Mouse (Mus musculus) left cerebral cortex, postnatal 14 days (tissue): ENCODE results near the gene Gltpd2. TPM values are rescaled to one million over a fixed set of nuclear protein-coding genes. Genes with fewer than 3 reads are reported as not detected.

Experiments
- DNase-seq, 2 experiments: peaks; one replicate each; pipeline ENCODE4 v3.0.0; 2021 to 2022; ENCODE audit warnings: low spot score in 2 of 2, mixed read lengths in 1 of 2
- intact Hi-C: fragments of 180-260 bp; cut with DNase I; formaldehyde crosslinking; loops from one replicate; pipeline ENCODE4 v1.15.1; 2025
- total RNA-seq, 2 experiments: library from RNA; stranded (reverse); gene quantifications; 2 replicates each; pipeline ENCODE4 v1.2.3; 2021

The Gltpd2 gene
- total RNA-seq, 2 experiments from 2014 or later, result not detected

DNA sequence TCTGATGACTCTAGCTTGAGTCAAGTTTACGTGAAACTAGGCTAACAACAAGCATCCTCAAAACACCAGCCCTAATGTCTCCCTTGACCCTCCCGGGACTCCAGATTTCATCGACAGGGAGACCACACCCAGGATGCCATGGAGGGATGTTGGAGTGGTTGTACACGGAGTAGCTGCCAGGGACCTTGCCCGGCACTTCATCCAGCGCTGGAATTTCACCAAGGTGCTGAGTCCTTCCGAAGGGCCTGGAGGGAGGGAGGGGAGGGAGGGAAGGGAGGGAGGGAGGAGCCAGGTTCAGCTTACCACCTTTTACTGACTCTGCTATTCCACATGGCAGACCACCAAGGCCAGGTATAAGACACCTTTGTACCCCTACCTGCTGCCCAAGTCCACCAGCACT lies 34.9 kb downstream of the Gltpd2 start:
- intact Hi-C loops, result no loop called here
- DNase-seq, result no peak

DNA sequence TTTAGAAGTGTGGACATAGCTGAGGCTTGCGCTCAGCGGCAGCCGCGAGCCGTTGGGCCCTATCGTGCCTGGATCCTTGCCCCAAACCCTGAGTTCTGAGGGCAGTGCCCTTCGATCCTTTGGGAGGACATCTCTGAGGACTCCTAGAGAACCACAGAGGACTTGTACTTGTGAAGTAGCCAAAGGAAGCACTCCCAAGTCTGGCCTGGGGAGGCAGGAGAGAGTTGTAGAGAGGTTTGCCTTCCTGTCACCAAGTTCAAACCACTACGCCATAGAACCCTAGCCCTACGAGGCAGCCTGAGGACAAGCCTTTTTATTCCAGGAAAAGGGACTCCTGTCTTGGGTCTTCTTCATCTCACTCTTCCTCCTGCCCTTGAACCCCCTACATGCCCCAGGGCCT lies 38.5 kb downstream of the Gltpd2 start:
- DNase-seq, result no peak
- intact Hi-C loops, result no loop called here

DNA sequence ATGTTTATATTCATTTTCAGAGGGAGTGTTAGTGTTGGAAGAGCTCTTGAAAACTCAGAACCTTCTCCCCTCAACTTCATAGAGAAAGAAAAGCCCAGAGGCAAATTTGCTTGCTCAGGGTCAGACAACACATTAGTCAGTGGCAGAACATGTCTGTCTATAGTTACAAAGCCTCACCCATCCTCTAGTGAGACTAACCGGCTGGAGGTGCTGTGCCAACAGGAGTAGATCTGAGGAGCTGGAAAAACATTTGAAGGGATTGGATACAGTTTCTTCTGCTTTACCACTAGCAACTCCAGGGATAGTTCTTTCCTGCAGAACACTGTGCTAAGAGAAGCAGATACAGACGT lies 42.9 kb downstream of the Gltpd2 start:
- DNase-seq, result no peak

DNA sequence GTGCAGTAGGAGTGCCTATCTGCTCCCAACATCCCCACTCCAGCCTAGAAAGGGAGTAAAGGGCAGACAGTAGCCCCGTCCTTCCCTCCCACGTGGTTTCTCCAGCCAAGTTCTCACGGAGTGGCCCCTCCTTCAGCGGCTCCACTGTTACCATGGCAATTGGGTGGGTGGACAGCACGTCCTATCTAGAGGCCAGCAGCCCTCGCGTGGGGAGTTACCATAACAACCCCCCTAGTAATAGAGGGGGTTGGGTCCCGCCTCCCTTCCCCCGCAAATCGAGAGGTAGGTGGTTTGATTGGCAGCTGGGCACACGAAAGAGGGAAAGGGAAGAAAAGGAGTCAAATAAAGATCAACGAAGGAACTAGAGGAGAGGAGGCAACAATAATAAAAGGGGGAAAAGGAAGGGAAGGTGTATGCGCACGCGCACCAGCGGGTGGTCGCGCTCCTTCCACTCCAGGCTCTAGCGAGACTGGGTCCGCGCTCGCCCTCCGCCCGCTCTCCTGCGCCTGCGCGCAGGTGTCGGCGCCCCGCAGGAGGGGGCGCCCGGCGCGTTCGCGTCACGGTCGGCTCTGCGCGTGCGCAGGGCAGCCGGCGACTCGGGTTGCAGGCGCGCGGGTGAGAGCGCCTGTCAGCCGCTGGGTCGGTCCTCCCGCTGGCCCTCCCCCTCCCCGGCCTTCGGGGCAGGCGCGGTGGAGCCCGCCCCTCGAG lies 43.4 kb downstream of the Gltpd2 start, which contains the start of gene Mink1:
Mink1 (plus strand) TSS at position 595 of the 708 bp plus-strand sequence.
- peak; percentile 90 to 95 for DNase-seq
- intact Hi-C loops, result loop anchor here (5.0 kb wide), 1 partner anchor 45 kb away; no protein-coding TSS in a partner anchor

More for the DNA sequence above, 42.9 kb downstream of the Gltpd2 start:
- intact Hi-C loops, result loop anchor here (5.0 kb wide), 1 partner anchor 45 kb away; no protein-coding TSS in a partner anchor

DNA sequence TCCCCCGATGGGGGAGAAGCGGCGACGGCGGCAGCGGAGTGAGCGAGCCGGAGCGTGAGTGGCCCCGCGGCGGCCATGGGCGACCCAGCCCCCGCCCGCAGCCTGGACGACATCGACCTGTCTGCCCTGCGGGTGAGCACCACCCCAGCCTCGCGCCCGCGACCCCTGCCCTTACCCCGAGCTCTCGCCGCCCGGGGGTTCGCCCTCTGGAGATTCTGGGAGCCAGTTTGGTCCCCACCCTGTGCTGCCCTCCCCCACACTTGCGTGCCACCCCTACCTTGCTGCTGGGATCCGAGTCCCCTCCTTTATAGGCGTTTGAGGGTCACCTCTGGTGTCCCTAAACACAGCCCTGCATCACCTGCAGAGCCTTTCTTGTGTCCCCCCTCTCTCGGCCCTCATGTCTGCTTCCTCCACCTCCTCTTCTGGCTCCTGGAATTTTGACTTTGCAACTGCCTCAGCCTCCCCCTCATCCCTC lies 44.0 kb downstream of the Gltpd2 start:
- intact Hi-C loops, result loop anchor here (5.0 kb wide), 1 partner anchor 44 kb away; no protein-coding TSS in a partner anchor
- peak in 1 of 2 experiments; percentile 12 for DNase-seq

DNA sequence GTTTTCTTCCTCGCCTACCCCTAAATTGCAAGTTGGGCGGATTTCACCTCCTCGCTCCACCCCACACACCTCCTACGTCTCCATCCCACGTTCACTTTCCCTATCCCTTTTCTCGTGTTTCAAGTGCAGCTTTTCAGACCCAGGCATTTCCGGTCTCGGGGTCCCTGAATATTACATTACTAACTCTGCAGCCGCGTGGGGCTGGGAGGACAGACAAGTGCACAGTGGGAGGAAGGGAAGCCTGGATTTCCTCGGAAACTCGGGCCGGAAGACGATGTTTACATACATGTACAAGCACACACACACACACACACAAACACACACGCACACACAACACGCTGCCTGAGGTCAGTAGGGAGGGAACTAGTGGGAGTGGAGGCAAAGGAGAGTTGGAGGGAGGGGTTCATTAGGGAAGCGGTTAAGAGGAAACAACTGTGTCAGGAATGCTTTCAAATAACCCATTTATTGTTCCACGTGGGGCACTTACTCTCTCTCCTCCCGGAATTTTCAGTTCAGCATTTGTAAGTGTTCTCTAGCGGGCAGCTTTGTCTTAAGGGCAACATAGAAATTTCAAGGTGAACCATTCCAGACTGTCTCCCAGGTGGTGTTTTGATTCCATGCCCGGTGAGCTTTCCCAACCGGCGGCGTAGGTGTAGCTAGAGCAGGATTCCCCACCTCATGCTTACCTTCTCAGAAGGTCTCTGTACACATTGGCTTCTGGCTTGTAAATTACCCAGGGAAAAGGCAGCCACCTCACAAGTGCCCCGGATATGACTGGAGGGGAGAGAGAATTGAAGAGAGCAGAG lies 44.7 kb downstream of the Gltpd2 start:
- intact Hi-C loops, result loop anchor here (5.0 kb wide), 1 partner anchor 44 kb away; no protein-coding TSS in a partner anchor
- DNase-seq, result peak in 1 of 2 experiments; percentile 34

DNA sequence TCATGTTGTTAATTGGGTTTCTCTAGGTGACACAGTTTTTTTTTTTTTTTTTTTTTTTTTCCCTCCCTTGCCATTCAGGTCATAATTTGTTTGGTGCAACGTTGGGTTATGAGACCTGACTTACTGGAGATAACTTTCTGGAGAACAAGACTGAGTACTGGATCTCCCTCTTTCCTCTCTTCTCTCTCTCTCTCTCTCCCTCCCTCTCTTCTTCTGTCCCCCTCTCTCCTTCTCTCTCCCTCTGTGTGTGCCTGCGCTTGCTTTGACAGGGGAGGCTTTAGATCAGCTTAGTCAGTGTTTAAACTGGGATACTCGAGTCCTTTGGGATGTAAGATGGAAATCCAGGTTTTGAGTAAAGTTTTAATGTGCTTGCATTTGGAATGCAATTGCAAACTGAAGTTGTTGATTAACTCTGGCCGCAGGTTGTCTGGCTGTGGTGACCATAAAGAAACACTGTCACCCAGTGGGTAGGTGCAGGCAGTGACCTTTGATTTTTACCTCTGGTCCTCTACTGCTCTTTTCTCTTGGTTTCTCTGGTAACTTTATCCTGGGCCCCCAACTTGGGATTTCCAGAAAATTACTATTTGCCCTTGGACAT lies 45.4 kb downstream of the Gltpd2 start:
- DNase-seq, result no peak
- intact Hi-C loops, result loop anchor here (5.0 kb wide), 1 partner anchor 43 kb away; no protein-coding TSS in a partner anchor

DNA sequence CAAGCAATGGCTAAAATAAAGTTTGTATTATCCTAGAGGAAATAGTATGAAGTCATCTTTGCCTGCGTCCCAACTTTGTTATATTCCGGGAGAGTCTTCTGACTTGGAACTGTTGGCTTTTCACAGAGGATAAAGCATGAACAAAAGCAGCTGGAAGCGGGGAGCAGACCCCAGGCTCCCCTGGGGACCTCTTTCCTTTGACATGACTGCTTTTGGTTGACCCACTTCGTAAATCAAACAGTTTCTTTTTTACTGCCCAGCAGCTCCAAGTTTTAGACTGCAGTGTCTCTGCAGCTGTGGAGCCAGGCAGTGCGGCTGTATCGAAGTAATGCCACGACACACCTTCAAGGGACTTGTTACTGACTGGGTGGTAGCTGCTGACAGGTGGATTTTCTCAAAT lies 47.6 kb downstream of the Gltpd2 start:
- intact Hi-C loops, result no loop called here
- DNase-seq, result no peak

Other genes starting within 250 kb of the Gltpd2 start
- under 1 TPM; 0.35 to 0.76 TPM for gene Alox12e, start 196.6 kb upstream of the Gltpd2 start, total RNA-seq
- gene Alox15, start 167.2 kb upstream of the Gltpd2 start, total RNA-seq, result not detected
- 10 to 100 TPM; 38.7 to 39.9 TPM for gene Pelp1, start 109.2 kb upstream of the Gltpd2 start, total RNA-seq
- gene Arrb2, start 86.6 kb upstream of the Gltpd2 start, total RNA-seq, result 10 to 100 TPM; 75.1 to 78.6 TPM
- gene Med11, start 67.3 kb upstream of the Gltpd2 start, total RNA-seq, result 10 to 100 TPM; 14.4 to 15.9 TPM
- gene Zmynd15, start 59.8 kb upstream of the Gltpd2 start, total RNA-seq, result under 1 TPM; 0.46 to 0.55 TPM
- gene Cxcl16, start 59.2 kb upstream of the Gltpd2 start, total RNA-seq, result 1 to 10 TPM in 1 of 2 experiments, under 1 TPM in 1; 0.66 to 1.3 TPM
- under 1 TPM in 1 of 2 experiments, not detected in 1; 0.87 TPM for gene Tm4sf5, start 14.0 kb upstream of the Gltpd2 start, total RNA-seq
- gene Vmo1, start 4.6 kb upstream of the Gltpd2 start, total RNA-seq, result not detected
- gene Psmb6, start 6.2 kb downstream of the Gltpd2 start, total RNA-seq, result 100 to 1,000 TPM; 181 to 196 TPM
- not detected for gene Gm40193, start 13.7 kb downstream of the Gltpd2 start, total RNA-seq
- 10 to 100 TPM; 14.8 to 17.4 TPM for gene Pld2, start 20.9 kb downstream of the Gltpd2 start, total RNA-seq
- gene Mink1, start 43.7 kb downstream of the Gltpd2 start, total RNA-seq, result 100 to 1,000 TPM; 346 to 351 TPM
- 1 to 10 TPM in 1 of 2 experiments, under 1 TPM in 1; 0.51 to 1.2 TPM for gene 4930544D05Rik, start 96.7 kb downstream of the Gltpd2 start, total RNA-seq
- gene Chrne, start 100.0 kb downstream of the Gltpd2 start, total RNA-seq, result not detected
- gene Gp1ba, start 119.9 kb downstream of the Gltpd2 start, total RNA-seq, result not detected
- 10 to 100 TPM; 67.3 to 69.1 TPM for gene Rnf167, start 128.0 kb downstream of the Gltpd2 start, total RNA-seq
- gene Slc25a11, start 128.3 kb downstream of the Gltpd2 start, total RNA-seq, result 100 to 1,000 TPM; 120 to 125 TPM
- gene Pfn1, start 135.4 kb downstream of the Gltpd2 start, total RNA-seq, result 100 to 1,000 TPM; 267 to 286 TPM
- 1 to 10 TPM; 8.3 to 8.6 TPM for gene Eno3, start 138.0 kb downstream of the Gltpd2 start, total RNA-seq
- 10 to 100 TPM; 53.5 to 53.8 TPM for gene Spag7, start 150.2 kb downstream of the Gltpd2 start, total RNA-seq
- 100 to 1,000 TPM; 217 to 223 TPM for gene Camta2, start 168.9 kb downstream of the Gltpd2 start, total RNA-seq
- gene Inca1, start 181.0 kb downstream of the Gltpd2 start, total RNA-seq, result 1 to 10 TPM; 1.4 to 1.6 TPM
- gene Kif1c, start 181.4 kb downstream of the Gltpd2 start, total RNA-seq, result 10 to 100 TPM; 43.9 to 46.0 TPM
- 10 to 100 TPM; 14.6 to 14.8 TPM for gene Zfp3, start 245.0 kb downstream of the Gltpd2 start, total RNA-seq